Mouse (Mus musculus) liver, postnatal 0 days (tissue): ENCODE data around the gene Dcaf10.

Experiments used
- CTCF ChIP-seq: sonication (generic); IDR thresholded peaks from 2 replicates; pipeline ENCODE4 v1.5.1; 2016; ENCODE audit warnings: antibody characterized with exemption, low read depth
- EP300 ChIP-seq: IDR thresholded peaks from 2 replicates; pipeline ENCODE4 v1.6.1; 2016; ENCODE audit warnings: antibody characterized with exemption, low read depth, mild to moderate bottlenecking

DNA sequence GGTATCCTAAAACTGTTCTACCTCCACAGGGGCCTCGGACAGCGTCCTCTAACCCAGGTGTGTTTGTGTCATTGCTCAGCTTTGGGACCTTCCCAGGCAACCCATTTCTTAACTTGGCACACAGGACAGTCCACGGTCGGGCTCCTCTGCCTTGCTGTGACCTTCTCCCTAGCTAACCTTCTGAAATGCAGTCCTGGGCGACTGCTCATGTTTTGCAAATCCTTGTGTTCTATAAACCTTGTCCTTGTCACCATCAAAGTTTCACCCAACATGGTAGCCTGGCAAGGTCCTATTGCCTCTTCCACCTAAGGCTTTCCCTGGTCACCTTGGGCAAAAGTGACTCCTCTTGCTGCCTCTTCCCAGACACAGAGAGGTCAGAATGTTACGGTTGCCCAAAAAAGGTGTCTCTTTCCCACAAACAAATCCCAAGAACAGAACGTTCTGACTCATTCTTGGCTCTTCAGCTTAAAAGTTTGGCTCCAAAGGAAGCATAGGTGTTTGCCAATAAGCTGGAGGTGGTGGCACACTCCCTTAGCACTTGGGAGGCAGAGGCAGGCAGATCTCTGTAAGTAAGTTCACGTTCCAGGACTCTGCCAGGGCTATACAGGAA is 69.4 kb downstream of the Dcaf10 start:
- no peak for TF ChIP-seq CTCF
- no peak for TF ChIP-seq EP300
